Mouse (Mus musculus) hindbrain, embryonic 14.5 days (tissue): Measurements from ENCODE around the gene Prkcz. TPM values are rescaled to one million over a fixed set of nuclear protein-coding genes. Genes with fewer than 3 reads are reported as not detected.
"Not testable (repeated sequence)": the region's sequence is repeated elsewhere in the genome, so short reads cannot be mapped to it uniquely, and the experiment has no call there.

ENCODE experiments used
- ATAC-seq: fragments of 200-750 bp; cut with Nextera tagmentation; 2 replicates; pipeline ENCODE4 v1.8.0; 2017; ENCODE audit warnings: moderate number of reproducible peaks, mild to moderate bottlenecking, moderate TSS enrichment, moderate library complexity; ENCODE audit not compliant: low FRiP score
- DNase-seq: peaks from one replicate; pipeline ENCODE4 v3.0.0-alpha.2; 2015; ENCODE audit warnings: low spot score
- H3K27ac ChIP-seq: fragments of 300-500 bp; sonication (generic); 2 replicates; pipeline ENCODE4 v1.5.1; 2014; ENCODE audit warnings: mild to moderate bottlenecking, moderate library complexity
- H3K27me3 ChIP-seq: fragments of 300-500 bp; sonication (generic); 2 replicates; pipeline ENCODE4 v1.6.1; 2014; ENCODE audit warnings: mild to moderate bottlenecking, low read length, mixed read lengths; ENCODE audit not compliant: control insufficient read depth, insufficient read depth
- H3K36me3 ChIP-seq: fragments of 300-500 bp; sonication (generic); replicated peaks from 2 replicates; pipeline ENCODE4 v1.6.1; 2014; ENCODE audit not compliant: control insufficient read depth, insufficient read depth
- H3K4me1 ChIP-seq: fragments of 300-500 bp; sonication (generic); replicated peaks from 2 replicates; pipeline ENCODE4 v1.6.1; 2014; ENCODE audit warnings: antibody characterized with exemption, low read length, mixed read lengths; ENCODE audit not compliant: control insufficient read depth, insufficient read depth
- H3K4me2 ChIP-seq: fragments of 300-500 bp; sonication (generic); replicated peaks from 2 replicates; pipeline ENCODE4 v1.6.1; 2014; ENCODE audit warnings: mild to moderate bottlenecking, moderate library complexity
- H3K4me3 ChIP-seq: fragments of 300-500 bp; sonication (generic); replicated peaks from 2 replicates; pipeline ENCODE4 v1.5.1; 2014; ENCODE audit warnings: mild to moderate bottlenecking, low read length
- H3K9ac ChIP-seq: fragments of 300-500 bp; sonication (generic); 2 replicates; pipeline ENCODE4 v1.6.1; 2014
- H3K9me3 ChIP-seq: fragments of 300-500 bp; sonication (generic); 2 replicates; pipeline ENCODE4 v1.6.1; 2016; ENCODE audit warnings: low read length; ENCODE audit not compliant: control insufficient read depth
- WGBS: fragments of 180-500 bp; shearing (Covaris S2); extraction: QIAGEN DNeasy Blood & Tissue Kit; methylation state at CpG from one replicate; pipeline ENCODE4 v1.1.7; 2014; 5-methylcytosine and 5-hydroxymethylcytosine counted together
- polyA plus RNA-seq: library from polyadenylated mRNA; unstranded; fragments of >200 nt; fragmentation: Nextera tagmentation; extraction: Ambion mirVana; gene quantifications from 2 replicates; pipeline ENCODE4 v1.2.1, GENCODE M21; 2014

The Prkcz gene
- polyA plus RNA-seq, 1 experiment from 2014 or later, result 73.9 TPM

DNA sequence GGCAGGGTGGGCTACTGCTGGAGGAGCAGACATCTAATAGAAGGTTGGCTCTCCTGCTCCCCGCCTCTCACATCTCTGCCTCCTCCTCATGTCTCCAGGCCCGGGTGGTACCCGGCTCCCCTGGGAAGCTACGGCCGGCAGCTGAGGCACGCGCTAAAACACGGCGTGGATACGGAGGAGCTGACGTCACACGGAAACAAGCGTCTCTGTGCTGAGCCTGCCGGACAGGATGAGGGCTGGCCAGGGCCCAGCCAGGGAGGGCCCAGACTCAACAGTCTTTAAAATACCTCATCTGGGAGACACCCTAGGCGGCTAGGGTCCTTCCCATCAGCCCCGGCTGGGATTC lies 15.6 kb downstream of the Prkcz start:
- ATAC-seq (peak; percentile 91), DNase-seq (peak; percentile 86)
- peaks cover 17% of the 10 kb centered on the region for H3K4me1 ChIP-seq
- H3K27ac ChIP-seq, result peak overlapping the region; percentile 90
- H3K4me3 ChIP-seq, result peak overlapping the region; percentile 58
- H3K4me2 ChIP-seq, result peak overlapping the region; percentile 73
- H3K9me3 ChIP-seq, result no peaks in the 10 kb centered on the region
- no peaks in the 10 kb centered on the region for H3K27me3 ChIP-seq
- WGBS, result 2% methylated on average over 16 of the region's 16 CpGs
- H3K9ac ChIP-seq, result peak overlapping the region; percentile 81
- H3K36me3 ChIP-seq, result no peaks in the 10 kb centered on the region

- Histone ChIP-seq H3K4me1 (peaks cover 17% of the 10 kb centered on the region), H3K9ac (peak overlapping the region; percentile 81), H3K36me3 (no peaks in the 10 kb centered on the region), H3K27me3 (no peaks in the 10 kb centered on the region), H3K4me2 (peak overlapping the region; percentile 73), H3K27ac (peak overlapping the region; percentile 90), H3K4me3 (peak overlapping the region; percentile 58), H3K9me3 (no peaks in the 10 kb centered on the region)
- 4% methylated on average over 47 of the region's 47 CpGs for WGBS
- peak; percentile 61 for DNase-seq
- peak; percentile 71 for ATAC-seq
Observed at GRCm38 (mm10) chr4:155344716-155345607, 16.2 kb downstream of the Prkcz start.

GRCm38 (mm10) chr4:155344299-155344600 lies 16.9 kb downstream of the Prkcz start:
- ATAC-seq (0 out of 2 replicates have a peak, but pooled peaks have one; percentile 19), DNase-seq (no peak)
- no peaks in the 10 kb centered on the region for H3K27me3 ChIP-seq
- H3K4me2 ChIP-seq, result peak overlapping the region; percentile 73
- WGBS, result 48% methylated on average over 3 of the region's 3 CpGs
- peak overlapping the region; percentile 58 for H3K4me3 ChIP-seq
- H3K9me3 ChIP-seq, result no peaks in the 10 kb centered on the region
- peak overlapping the region; percentile 81 for H3K9ac ChIP-seq
- H3K27ac ChIP-seq, result peak overlapping the region; percentile 90
- peaks cover 17% of the 10 kb centered on the region for H3K4me1 ChIP-seq
- H3K36me3 ChIP-seq, result no peaks in the 10 kb centered on the region

DNA sequence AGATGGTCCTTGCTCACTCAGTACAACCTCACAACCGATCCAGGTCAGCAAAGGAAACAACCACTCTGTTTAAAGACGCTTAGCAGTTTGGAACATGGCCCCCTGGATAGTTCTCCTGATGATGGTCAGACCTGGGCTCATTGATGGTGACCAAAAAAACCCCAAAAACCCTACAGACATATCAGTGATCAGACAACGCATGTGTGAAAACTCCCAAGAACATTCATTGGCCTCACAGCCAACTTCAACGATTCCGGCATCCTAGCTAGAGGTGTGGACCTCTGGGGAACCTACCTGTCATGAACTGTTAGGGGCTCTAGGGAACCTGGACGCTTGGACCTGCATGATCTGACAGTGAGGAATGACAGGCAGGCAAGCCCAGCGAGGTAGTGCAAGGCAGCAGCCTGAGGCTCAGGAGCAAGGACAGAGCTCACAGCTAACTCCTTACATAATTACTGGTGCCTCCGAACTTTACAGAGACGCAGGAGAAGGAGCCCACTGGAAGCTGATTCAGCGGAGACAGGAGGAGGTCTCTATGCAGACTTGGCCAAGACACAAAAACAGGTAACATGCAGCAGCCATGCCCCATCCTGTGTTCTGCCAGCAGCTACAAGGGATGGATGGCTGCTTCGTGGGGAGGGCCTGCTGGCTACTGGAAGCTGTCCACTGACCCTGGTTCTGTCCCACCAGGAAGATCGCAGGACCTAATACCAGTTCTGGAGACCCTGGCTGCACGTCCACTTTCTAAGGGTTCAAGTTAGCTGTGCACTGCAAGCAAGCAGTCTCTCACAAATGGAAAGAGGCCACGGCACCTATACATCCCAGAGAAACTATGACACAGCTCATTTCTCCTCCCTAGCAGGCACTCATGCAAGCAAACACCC lies 17.5 kb downstream of the Prkcz start:
- H3K27ac ChIP-seq, result peak overlapping the region; percentile 90
- no peak for ATAC-seq
- H3K9ac ChIP-seq, result peak overlapping the region; percentile 81
- no peaks in the 10 kb centered on the region for H3K27me3 ChIP-seq
- no peak for DNase-seq
- peak overlapping the region; percentile 73 for H3K4me2 ChIP-seq
- H3K4me3 ChIP-seq, result peak overlapping the region; percentile 58
- 71% methylated on average over 14 of the region's 14 CpGs for WGBS
- H3K9me3 ChIP-seq, result no peaks in the 10 kb centered on the region
- H3K36me3 ChIP-seq, result no peaks in the 10 kb centered on the region
- peaks cover 17% of the 10 kb centered on the region for H3K4me1 ChIP-seq

GRCm38 (mm10) chr4:155336284-155337050 lies 24.7 kb downstream of the Prkcz start:
- no peaks in the 10 kb centered on the region for H3K27me3 ChIP-seq
- H3K9ac ChIP-seq, result no peak overlapping the region
- ATAC-seq (no peak), DNase-seq (no peak)
- H3K36me3 ChIP-seq, result no peaks in the 10 kb centered on the region
- no peaks in the 10 kb centered on the region for H3K4me1 ChIP-seq
- 92% methylated on average over 12 of the region's 12 CpGs for WGBS
- no peak overlapping the region for H3K4me2 ChIP-seq
- H3K9me3 ChIP-seq, result no peaks in the 10 kb centered on the region
- H3K4me3 ChIP-seq, result no peak overlapping the region
- no peak overlapping the region for H3K27ac ChIP-seq

DNA sequence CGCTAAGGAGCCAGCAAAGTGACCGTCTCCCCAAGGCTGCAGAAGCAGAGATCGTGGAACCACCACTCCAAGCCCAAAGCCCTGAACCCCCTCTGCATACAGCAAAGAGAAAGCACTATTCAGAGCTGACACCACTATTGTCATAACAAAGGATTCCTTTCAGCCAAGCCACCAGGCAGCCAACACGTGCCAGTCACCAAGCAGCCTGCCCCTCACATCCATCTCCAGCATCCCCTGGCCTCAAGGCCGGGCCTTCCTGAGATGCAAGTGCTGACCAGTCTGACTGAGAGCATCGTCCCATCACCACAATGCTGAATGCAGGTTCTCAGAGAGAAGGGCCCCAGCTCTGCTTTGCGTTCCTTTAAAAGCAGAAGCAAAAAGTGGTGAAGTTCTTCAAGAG lies 28.9 kb downstream of the Prkcz start:
- Histone ChIP-seq H3K36me3 (no peaks in the 10 kb centered on the region), H3K27me3 (no peaks in the 10 kb centered on the region), H3K4me1 (no peaks in the 10 kb centered on the region), H3K9me3 (no peaks in the 10 kb centered on the region), H3K4me3 (no peak overlapping the region), H3K27ac (no peak overlapping the region), H3K4me2 (no peak overlapping the region), H3K9ac (no peak overlapping the region)
- DNase-seq (no peak), ATAC-seq (no peak)
- 23% methylated on average over 7 of the region's 7 CpGs for WGBS

DNA sequence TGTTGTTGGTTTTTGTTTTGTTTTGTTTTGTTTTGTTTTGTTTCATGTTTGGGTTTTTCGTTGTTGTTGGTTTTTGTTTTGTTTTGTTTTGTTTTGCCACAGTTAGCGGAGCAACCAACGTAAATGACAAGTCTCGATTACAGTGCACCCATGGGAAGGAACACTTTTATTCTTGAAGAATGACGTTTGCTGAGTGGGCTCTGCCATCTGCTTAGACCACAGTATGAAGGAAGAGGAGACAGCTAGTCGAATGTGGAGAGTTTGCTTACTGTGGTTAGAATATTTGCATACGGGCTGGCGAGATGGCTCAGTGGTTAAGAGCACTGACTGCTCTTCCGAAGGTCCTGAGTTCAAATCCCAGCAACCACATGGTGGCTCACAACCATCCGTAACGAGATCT lies 32.8 kb downstream of the Prkcz start:
- not testable (repeated sequence) for H3K27ac ChIP-seq, ATAC-seq, H3K9ac ChIP-seq, H3K4me3 ChIP-seq, H3K4me2 ChIP-seq, H3K36me3 ChIP-seq, H3K9me3 ChIP-seq, H3K4me1 ChIP-seq, H3K27me3 ChIP-seq, DNase-seq
- WGBS, result 84% methylated on average over 9 of the region's 11 CpGs

DNA sequence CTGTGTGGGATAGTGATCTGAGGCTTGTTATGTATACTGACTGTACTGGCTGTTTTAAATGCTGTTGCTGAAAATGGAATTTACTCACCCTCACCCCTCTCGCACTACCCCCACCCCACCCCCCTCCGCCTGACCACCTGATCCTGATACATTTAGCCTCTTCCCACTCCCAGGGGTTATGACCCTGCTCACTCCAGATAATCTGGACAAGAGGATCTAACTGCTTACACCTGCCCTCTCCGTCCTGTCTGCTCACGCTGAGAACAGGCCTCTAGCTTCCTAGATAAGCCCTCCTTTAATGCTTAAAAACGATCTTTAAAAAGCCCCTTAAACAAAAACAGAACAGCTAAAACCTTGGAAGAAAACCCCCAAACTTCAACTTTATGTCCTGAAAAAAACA lies 35.4 kb downstream of the Prkcz start:
- DNase-seq (no peak), ATAC-seq (no peak)
- Histone ChIP-seq H3K9ac (no peak overlapping the region), H3K9me3 (no peaks in the 10 kb centered on the region), H3K4me2 (no peak overlapping the region), H3K27ac (no peak overlapping the region), H3K36me3 (no peaks in the 10 kb centered on the region), H3K4me1 (peaks cover 9% of the 10 kb centered on the region; the same call in 1 of the 2 replicates), H3K27me3 (no peaks in the 10 kb centered on the region), H3K4me3 (no peak overlapping the region)
- WGBS, result 69% methylated on average over 5 of the region's 5 CpGs

GRCm38 (mm10) chr4:155324511-155324910 lies 36.6 kb downstream of the Prkcz start:
- no peak for ATAC-seq

More at GRCm38 (mm10) chr4:155324511-155324910, 36.6 kb downstream of the Prkcz start:
- no peak overlapping the region for H3K27ac ChIP-seq
- H3K4me1 ChIP-seq, result peaks cover 11% of the 10 kb centered on the region; the same call in 1 of the 2 replicates
- H3K9me3 ChIP-seq, result no peaks in the 10 kb centered on the region
- no peak overlapping the region for H3K4me3 ChIP-seq
- no peak overlapping the region for H3K4me2 ChIP-seq
- no peaks in the 10 kb centered on the region for H3K27me3 ChIP-seq
- no peak for DNase-seq
- H3K36me3 ChIP-seq, result no peaks in the 10 kb centered on the region
- 82% methylated on average over 8 of the region's 8 CpGs for WGBS
- no peak overlapping the region for H3K9ac ChIP-seq
